Mouse (Mus musculus) left cerebral cortex, postnatal 10 days (tissue): ENCODE measurements at regions not wholly inside any gene's neighbourhood (a gene's known extent, or its start where the extent isn't known, plus 50 kb on each side); places are given as distances from the start of the nearest gene placed in this dataset.

Source experiments
- DNase-seq, 2 experiments: peaks; one replicate each; pipeline ENCODE4 v3.0.0; 2021 to 2022; ENCODE audit warnings: low spot score in 2 of 2, mixed read lengths in 1 of 2; ENCODE audit errors: extremely low spot score in 1 of 2
- intact Hi-C: fragments of 180-260 bp; cut with DNase I; formaldehyde crosslinking; loops from one replicate; pipeline ENCODE4 v1.15.1; 2025

DNA sequence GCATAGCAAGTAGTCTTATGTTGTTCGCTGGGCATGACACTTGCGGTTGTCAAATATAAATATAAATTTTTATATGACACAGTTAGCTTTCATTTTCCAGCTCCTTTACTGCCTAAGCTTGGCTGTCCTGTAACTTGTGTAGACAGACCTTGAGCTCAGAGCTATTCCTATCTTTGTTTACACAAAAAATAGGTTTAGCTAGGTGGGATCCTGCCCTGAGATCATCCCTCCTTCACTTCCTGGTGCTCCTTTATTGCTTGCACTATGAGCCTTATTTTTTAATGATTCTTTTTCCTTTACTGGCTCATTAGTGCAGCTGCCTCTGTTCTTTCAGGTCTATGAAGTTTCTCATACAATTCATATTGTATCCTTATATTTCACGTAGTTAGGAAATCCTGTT, 375.6 kb upstream of the Tfap2d start:
- intact Hi-C loops = no loop called here
- no peak for DNase-seq

DNA sequence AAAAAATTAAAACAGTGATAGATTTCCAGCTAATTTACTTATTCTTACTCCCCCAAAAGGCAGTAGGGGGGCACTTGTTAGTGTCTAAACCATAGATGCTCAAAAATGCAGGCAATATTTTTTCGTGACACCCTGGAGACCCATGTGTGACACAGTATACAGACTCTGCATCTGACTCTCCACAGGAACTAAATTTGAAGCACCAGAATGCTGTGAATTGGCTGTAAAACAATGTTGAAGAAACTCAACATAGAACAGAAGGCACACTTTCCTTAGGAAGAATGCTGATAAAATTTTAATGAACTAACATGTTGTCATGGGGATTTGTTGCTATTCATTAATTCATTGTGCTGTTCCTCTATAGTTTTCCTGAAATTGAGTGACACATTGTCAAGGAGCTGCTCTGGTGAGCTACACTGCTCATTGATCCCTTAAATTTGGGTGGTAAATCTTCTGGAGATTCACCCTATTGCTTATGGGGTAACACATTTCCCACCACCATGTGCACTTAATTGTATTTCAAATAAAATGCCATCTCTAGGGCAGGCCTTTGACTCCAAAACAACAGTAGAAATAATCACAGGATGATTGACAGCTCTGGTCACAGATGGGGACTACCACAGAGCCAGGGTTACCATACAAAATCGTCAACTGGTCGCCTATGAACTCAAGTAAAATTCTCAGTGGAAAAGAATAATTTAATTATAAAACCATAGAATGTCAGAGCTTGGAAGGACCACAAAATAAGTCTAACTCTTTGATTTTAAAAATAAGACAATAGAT, 344.3 kb upstream of the Tfap2d start:
- DNase-seq = peak in 1 of 2 experiments; percentile 25
- intact Hi-C loops = no loop called here

DNA sequence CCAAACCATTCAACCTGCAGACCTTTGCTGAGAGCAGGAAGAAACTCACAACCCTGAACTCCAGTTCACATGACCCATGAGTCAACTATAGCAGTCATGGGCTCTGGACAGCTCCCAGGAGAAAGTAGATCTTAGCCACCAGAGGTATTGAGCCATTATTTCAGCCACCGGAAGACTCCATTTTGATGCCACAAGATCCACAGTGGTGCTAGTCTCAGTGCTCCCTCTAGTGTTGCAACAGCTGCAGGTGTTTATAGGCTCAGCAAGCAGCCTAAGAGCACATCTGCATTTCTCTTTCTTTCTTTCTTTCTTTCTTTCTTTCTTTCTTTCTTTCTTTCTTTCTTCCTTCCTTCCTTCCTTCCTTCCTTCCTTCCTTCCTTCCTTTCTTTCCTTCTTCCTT, 309.2 kb upstream of the Tfap2d start:
- DNase-seq = no peak
- intact Hi-C loops = no loop called here
